Mouse (Mus musculus) bone marrow, adult 2 months (tissue): ENCODE data around the gene Jazf1. TPM values are rescaled to one million over a fixed set of nuclear protein-coding genes. Genes with fewer than 3 reads are reported as not detected.
A peak's percentile ranks its signal among the peaks of the same experiment; 100 is the strongest.

ENCODE experiments used
- H3K27ac ChIP-seq: fragments of 200-500 bp; 2 replicates; pipeline ENCODE4 v1.5.1; 2012; ENCODE audit warnings: low read depth, mild to moderate bottlenecking, control low read depth, inconsistent platforms, low read length; ENCODE audit not compliant: control insufficient read depth, poor library complexity, insufficient read depth
- H3K4me1 ChIP-seq: fragments of 200-500 bp; 2 replicates; pipeline ENCODE4 v1.6.1; 2011; ENCODE audit warnings: low read length; ENCODE audit not compliant: control insufficient read depth, insufficient read depth
- H3K4me3 ChIP-seq: fragments of 200-500 bp; replicated peaks from 2 replicates; pipeline ENCODE3; 2011; ENCODE audit warnings: mild to moderate bottlenecking, low read depth, low read length, control low read depth; ENCODE audit not compliant: control insufficient read depth
- CTCF ChIP-seq: fragments of 200-500 bp; IDR thresholded peaks from 2 replicates; pipeline ENCODE4 v1.5.1; 2011; ENCODE audit warnings: low read length, control low read depth; ENCODE audit not compliant: control insufficient read depth, insufficient read depth
- POLR2A ChIP-seq: fragments of 200-500 bp; IDR thresholded peaks from 2 replicates; pipeline ENCODE4 v1.6.1; 2011; ENCODE audit warnings: low read depth, mild to moderate bottlenecking, control low read depth, low read length, borderline replicate concordance; ENCODE audit not compliant: control insufficient read depth
- WGBS: fragments of 180-500 bp; shearing (Covaris S2); methylation state at CpG from one replicate; pipeline ENCODE4 v1.1.7; 2018; 5-methylcytosine and 5-hydroxymethylcytosine counted together
- polyA plus RNA-seq: library from polyadenylated mRNA; stranded (reverse); fragments of >200 nt; gene quantifications from 2 replicates; pipeline ENCODE4 v1.2.4, GENCODE M21; 2011; ENCODE audit warnings: low replicate concordance; ENCODE audit not compliant: missing spikeins, insufficient read depth, insufficient read length

Jazf1 gene
- polyA plus RNA-seq, 1 experiment, result not detected

GRCm38 (mm10) chr6:53067446-53067988 lies 914 bp downstream of the Jazf1 start:
- Histone ChIP-seq H3K27ac (no peak overlapping the region), H3K4me3 (peak overlapping the region; percentile 48), H3K4me1 (no peaks in the 10 kb centered on the region)
- 13% methylated on average over 41 of the region's 41 CpGs for WGBS
- TF ChIP-seq POLR2A (no peak), CTCF (no peak)

DNA sequence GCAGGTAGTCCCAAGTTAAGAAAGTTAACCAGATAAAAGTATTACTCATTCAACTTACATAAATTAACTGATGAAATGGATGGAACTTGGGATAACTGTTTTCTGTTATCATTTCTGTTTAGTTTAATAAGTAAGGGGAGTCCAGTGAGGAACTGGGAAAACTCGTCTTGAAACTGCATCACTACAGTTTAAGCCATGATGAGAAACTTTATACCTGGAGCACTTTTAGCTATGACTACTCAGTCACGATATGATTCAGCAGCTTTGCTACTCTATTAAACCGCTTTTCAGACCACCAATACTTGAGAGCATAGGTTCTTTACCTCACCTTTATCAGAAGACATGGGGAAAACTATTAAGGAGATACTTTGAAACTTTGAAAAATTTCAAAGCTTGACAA lies 1.5 kb downstream of the Jazf1 start:
- H3K4me3 ChIP-seq, result no peak overlapping the region
- no peak overlapping the region for H3K27ac ChIP-seq
- TF ChIP-seq CTCF, result no peak
- TF ChIP-seq POLR2A, result no peak
- 70% methylated on average over 3 of the region's 3 CpGs for WGBS
- H3K4me1 ChIP-seq, result no peaks in the 10 kb centered on the region

DNA sequence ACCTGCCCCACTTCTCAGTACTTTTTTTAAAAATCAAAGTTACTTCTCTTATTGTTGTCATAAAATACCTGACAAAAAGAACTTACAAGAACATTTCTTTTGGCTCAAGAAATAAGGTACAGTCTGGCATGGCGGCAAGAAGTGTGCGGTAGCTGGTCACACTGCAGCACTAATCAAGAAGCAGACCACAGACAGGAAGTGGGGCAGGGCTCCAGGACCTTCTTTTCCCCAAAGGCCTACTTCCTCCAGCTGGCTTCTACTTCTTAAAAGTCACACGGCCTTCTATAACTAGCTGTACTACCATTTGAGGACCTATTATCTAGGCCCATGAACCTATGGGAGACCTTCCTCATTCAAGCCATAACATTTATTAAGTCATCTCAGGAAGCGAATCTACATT lies 4.4 kb downstream of the Jazf1 start:
- WGBS, result 37% methylated on average over 4 of the region's 4 CpGs
- Histone ChIP-seq H3K27ac (no peak overlapping the region), H3K4me1 (no peaks in the 10 kb centered on the region), H3K4me3 (no peak overlapping the region)
- no peak for TF ChIP-seq POLR2A
- no peak for TF ChIP-seq CTCF

DNA sequence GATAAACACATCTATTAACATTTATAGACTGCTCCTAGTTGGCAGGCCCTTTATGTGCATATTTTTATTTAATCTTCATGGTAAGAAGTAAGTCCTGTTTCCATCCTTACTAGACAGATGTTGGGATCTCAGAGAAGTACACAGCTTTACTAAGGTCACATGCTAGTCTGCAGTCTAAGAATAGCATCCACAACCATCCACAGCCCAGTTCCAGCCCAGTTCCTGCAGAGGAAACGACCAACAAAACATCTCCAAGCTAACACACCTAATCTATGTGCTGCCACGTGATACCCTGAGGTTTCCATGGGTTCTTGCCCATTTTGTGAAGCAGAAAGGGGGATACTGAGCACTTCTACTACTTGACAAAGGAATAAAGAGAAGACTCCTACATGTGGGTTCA lies 13.5 kb downstream of the Jazf1 start:
- Histone ChIP-seq H3K27ac (no peak overlapping the region), H3K4me3 (no peak overlapping the region), H3K4me1 (no peaks in the 10 kb centered on the region)
- TF ChIP-seq POLR2A (no peak), CTCF (no peak)
- WGBS, result 33% methylated on average over 2 of the region's 2 CpGs

DNA sequence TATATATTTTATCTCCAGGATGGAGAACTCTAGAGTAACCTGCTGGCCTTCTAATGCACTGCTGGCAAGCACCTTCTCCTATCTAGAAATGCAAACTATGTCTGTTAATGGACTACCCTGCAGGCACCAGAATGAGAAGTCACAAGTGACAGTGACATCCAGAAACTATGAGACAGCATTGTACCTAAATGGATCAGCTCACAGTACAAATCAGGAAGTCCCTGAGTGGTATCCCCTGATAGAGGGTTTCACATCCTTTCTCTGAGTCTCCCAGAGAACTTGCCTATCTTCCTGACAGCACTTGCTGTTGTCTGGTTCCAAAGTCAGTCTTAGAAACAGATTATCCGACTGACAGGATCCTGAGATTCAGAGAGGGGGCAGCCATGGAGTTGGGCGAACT lies 22.9 kb downstream of the Jazf1 start:
- no peaks in the 10 kb centered on the region for H3K4me1 ChIP-seq
- no peak for TF ChIP-seq CTCF

GRCm38 (mm10) chr6:53038176-53038575 lies 30.3 kb downstream of the Jazf1 start:
- 41% methylated on average over 3 of the region's 3 CpGs for WGBS
- Histone ChIP-seq H3K4me3 (no peak overlapping the region), H3K27ac (no peak overlapping the region), H3K4me1 (no peaks in the 10 kb centered on the region)
- TF ChIP-seq CTCF (no peak), POLR2A (no peak)

More for the DNA sequence above, 22.9 kb downstream of the Jazf1 start:
- WGBS, result 79% methylated on average over 2 of the region's 2 CpGs
- Histone ChIP-seq H3K27ac (no peak overlapping the region), H3K4me3 (no peak overlapping the region)

DNA sequence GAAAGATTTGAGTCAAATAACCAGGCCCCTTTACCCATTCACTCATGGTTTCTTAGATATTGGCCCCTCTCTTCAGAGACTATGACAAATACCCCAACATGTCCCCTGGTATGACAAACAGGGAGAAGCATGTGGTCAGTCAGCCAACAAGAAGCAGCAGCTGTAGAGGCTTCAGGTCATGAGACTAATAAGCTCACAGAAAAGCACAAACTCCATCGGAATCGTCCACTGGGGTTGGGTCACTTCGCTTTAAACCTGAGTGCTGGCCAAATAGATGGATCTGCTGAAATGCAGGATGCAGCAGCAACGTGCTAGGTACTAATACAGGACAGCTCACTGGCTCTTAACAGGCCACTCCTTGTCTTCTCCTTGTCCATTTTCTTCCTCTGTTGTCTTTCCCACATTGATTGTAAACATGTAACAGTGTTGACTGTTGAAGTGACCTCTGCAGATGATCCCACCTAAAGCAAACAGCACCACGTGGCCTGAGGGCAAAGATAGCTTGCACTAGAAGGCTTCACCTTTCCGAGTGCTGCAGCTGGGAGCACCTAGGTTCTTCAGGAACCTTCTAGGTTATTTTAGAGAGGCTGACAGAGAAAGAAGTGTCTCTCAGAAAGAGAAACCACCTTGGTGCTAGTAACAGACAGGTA lies 33.9 kb downstream of the Jazf1 start:
- TF ChIP-seq CTCF (no peak), POLR2A (no peak)
- WGBS, result 83% methylated on average over 6 of the region's 6 CpGs

DNA sequence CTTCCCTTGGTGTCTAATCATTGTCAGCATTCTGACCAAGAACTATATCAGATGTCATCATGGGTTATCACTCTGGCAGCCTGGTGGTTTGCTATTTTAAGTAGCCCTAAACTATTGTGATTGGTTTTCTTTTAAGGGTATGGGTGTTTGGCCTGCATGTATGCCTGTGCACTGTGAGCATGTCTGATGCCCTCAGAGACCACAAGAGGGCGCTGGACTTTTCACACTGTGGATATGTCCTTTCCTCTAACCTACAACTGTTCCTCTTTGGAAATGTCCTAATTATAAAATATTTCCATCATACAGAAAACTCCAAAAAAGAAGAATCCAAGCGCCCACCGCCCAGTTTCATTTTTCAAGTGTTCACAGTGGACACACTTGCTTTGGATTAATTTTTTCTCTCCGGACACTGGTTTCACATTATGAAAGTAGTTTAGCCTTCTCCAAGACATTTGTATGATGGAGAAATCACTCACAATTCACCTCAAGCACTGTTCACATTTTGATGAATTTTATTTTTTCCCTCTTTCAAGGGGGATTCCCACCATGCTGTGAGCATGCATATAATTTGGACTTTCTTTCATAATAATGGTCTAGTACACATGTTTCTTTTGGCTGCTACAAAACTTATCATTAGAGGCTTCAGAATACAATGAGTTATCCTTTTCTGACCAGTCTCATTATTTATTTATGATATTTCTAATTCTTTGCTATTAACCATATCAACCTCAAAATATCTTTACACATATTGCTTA lies 35.5 kb downstream of the Jazf1 start:
- H3K27ac ChIP-seq, result no peak overlapping the region
- H3K4me3 ChIP-seq, result no peak overlapping the region
- TF ChIP-seq CTCF (peak; percentile 41), POLR2A (no peak)
- 67% methylated on average over 4 of the region's 4 CpGs for WGBS
- no peaks in the 10 kb centered on the region for H3K4me1 ChIP-seq

More for the DNA sequence above, 33.9 kb downstream of the Jazf1 start:
- Histone ChIP-seq H3K4me3 (no peak overlapping the region), H3K4me1 (no peaks in the 10 kb centered on the region), H3K27ac (no peak overlapping the region)

GRCm38 (mm10) chr6:53022069-53022468 lies 46.4 kb downstream of the Jazf1 start:
- Histone ChIP-seq H3K4me3 (no peak overlapping the region), H3K4me1 (no peaks in the 10 kb centered on the region), H3K27ac (no peak overlapping the region)
- WGBS, result 88% methylated on average over 2 of the region's 2 CpGs
- TF ChIP-seq CTCF, result no peak
- TF ChIP-seq POLR2A, result no peak
